Mouse (Mus musculus) small intestine, adult 2 months (tissue): ENCODE measurements around the gene Tns1. TPM values are rescaled to one million over a fixed set of nuclear protein-coding genes. Genes with fewer than 3 reads are reported as not detected.
A peak's percentile ranks its signal among the peaks of the same experiment; 100 is the strongest.

ENCODE experiments used
- H3K27ac ChIP-seq: fragments of 200-500 bp; 2 replicates; pipeline ENCODE4 v1.5.1; 2012; ENCODE audit warnings: low read depth, low read length, control low read depth, inconsistent platforms; ENCODE audit not compliant: insufficient read depth
- H3K27me3 ChIP-seq: fragments of 200-500 bp; 2 replicates; pipeline ENCODE4 v1.6.1; 2012; ENCODE audit warnings: mild to moderate bottlenecking, moderate library complexity, low read length, inconsistent platforms; ENCODE audit not compliant: control insufficient read depth, insufficient read depth
- H3K36me3 ChIP-seq: fragments of 200-500 bp; 2 replicates; pipeline ENCODE4 v1.6.1; 2012; ENCODE audit warnings: mild to moderate bottlenecking, low read length, control low read depth, inconsistent platforms; ENCODE audit not compliant: control insufficient read depth, insufficient read depth
- H3K4me1 ChIP-seq: fragments of 200-500 bp; 2 replicates; pipeline ENCODE4 v1.6.1; 2012; ENCODE audit warnings: low read length, inconsistent platforms, mixed read lengths; ENCODE audit not compliant: control insufficient read depth, insufficient read depth, insufficient read length
- H3K4me3 ChIP-seq: fragments of 200-500 bp; 2 replicates; pipeline ENCODE4 v1.5.1; 2012; ENCODE audit warnings: low read depth, mild to moderate bottlenecking, control low read depth, inconsistent platforms, low read length, moderate library complexity
- CTCF ChIP-seq: fragments of 200-500 bp; IDR thresholded peaks from 2 replicates; pipeline ENCODE4 v1.5.1; 2012; ENCODE audit warnings: low read depth, mild to moderate bottlenecking, control low read depth, inconsistent platforms, low read length, moderate library complexity, mixed read lengths; ENCODE audit not compliant: insufficient replicate concordance, insufficient read length; ENCODE audit errors: extremely low read depth
- POLR2A ChIP-seq: fragments of 200-500 bp; IDR thresholded peaks from 2 replicates; pipeline ENCODE4 v1.6.1; 2012; ENCODE audit warnings: low read depth, mild to moderate bottlenecking, control low read depth, inconsistent platforms, low read length, moderate library complexity
- WGBS: fragments of 180-500 bp; shearing (Covaris S2); methylation state at CpG from one replicate; pipeline ENCODE4 v1.1.7; 2018; 5-methylcytosine and 5-hydroxymethylcytosine counted together
- polyA plus RNA-seq: library from polyadenylated mRNA; depleted of rRNA; stranded (reverse); fragments of >200 nt; gene quantifications from 2 replicates; pipeline ENCODE4 v1.2.3, GENCODE M21; 2012

Gene Tns1
- polyA plus RNA-seq, 1 experiment = 79.6 TPM

- no peak overlapping the region for H3K4me3 ChIP-seq
- no peak overlapping the region for H3K27ac ChIP-seq
- H3K4me1 ChIP-seq = peaks cover 6% of the 10 kb centered on the region; the same call in 1 of the 2 replicates
- no peak for TF ChIP-seq CTCF
- TF ChIP-seq POLR2A = no peak
- no peaks in the 10 kb centered on the region for H3K27me3 ChIP-seq
- H3K36me3 ChIP-seq = no peaks in the 10 kb centered on the region; the same call in 1 of the 2 replicates
- WGBS = 65% methylated on average over 7 of the region's 7 CpGs
Measured at GRCm38 (mm10) chr1:73993901-73994426, 130.3 kb downstream of the Tns1 start.

DNA sequence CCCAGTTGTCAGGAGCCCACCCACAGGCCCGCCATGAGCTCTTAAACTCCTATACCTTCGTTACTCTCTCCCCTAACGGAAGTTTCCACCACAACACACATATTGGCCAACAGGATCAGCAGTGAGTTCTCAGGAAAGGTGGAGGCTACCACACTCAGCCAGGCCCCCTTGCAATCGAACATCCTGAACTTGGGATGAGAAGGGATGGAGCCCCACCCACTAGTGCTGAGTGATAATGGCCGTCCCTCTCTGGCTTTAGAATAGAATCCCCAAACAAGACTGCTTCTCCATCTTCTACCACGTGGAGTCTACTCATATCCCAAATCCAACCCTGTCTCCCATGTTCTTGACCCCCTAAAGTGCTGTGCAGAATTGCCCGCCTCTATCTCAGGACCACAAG lies 131.0 kb downstream of the Tns1 start:
- Histone ChIP-seq H3K27me3 (no peaks in the 10 kb centered on the region), H3K4me3 (no peak overlapping the region), H3K36me3 (no peaks in the 10 kb centered on the region; the same call in 1 of the 2 replicates), H3K4me1 (0 out of 2 replicates have a peak, but pooled peaks cover 3% of the 10 kb centered on the region), H3K27ac (no peak overlapping the region)
- TF ChIP-seq CTCF (no peak), POLR2A (no peak)
- WGBS = 73% methylated on average over 7 of the region's 7 CpGs

DNA sequence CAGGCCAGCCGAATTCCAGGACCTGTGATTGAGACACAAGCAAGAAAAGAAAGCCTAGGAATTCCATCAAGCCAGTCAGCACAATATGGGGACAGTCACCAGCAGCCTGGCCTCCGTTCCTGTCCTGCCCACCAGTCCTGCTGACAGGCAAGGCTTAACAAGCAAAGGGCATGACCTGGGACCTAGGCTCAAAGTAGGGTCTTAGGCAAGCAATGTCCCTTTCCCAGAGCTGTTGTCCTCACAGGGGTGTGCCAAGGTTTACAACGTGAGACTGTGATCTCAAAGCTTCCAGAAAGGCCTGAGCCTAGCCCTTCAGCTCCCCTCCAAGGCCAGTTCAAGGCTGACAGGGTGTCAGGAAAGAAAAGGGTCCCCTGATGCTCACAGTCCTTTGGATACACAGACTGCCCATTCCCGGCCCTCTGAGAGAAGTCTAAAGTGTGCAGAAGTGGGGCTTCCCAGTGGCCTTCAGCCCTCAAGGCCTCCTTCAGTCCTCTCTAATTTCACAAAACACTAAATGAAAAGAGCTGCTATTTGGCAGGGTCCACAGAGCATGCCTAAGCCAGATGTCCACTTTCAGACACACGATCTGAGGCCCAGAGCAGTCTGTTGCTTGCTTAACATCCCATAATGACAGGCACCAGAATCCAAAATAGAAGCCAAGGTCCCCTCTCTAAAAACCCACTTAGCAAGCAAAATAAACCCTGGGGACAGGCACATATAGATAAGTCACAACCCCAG lies 131.9 kb downstream of the Tns1 start:
- Histone ChIP-seq H3K36me3 (no peaks in the 10 kb centered on the region; the same call in 1 of the 2 replicates), H3K4me3 (no peak overlapping the region), H3K4me1 (no peaks in the 10 kb centered on the region), H3K27me3 (no peaks in the 10 kb centered on the region), H3K27ac (no peak overlapping the region)
- WGBS = 60% methylated on average over 5 of the region's 5 CpGs
- TF ChIP-seq POLR2A = no peak
- no peak for TF ChIP-seq CTCF

GRCm38 (mm10) chr1:73991226-73991625 lies 133.0 kb downstream of the Tns1 start:
- Histone ChIP-seq H3K36me3 (no peaks in the 10 kb centered on the region; the same call in 1 of the 2 replicates), H3K4me3 (no peak overlapping the region), H3K4me1 (no peaks in the 10 kb centered on the region), H3K27me3 (no peaks in the 10 kb centered on the region), H3K27ac (no peak overlapping the region)
- TF ChIP-seq POLR2A (no peak), CTCF (no peak)
- 63% methylated on average over 7 of the region's 7 CpGs for WGBS

DNA sequence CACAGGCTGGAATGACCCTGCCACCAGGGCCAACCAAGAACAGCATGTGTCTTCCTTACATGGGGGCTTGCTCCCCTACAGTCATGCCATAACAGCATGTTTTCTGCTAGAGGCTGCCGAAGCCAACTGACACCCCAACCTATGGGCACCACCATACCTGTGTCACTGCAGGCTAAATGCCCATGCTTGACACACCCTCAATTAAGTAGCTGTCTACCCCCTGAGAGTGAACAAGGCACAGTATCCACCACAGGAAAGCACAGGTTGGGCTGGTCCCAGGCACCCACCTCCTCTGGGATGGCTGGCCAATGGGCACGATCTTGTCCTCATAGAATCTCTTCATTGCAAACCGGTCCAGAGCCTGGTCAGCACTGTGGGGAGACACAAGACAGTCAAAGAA lies 134.2 kb downstream of the Tns1 start:
- Histone ChIP-seq H3K27me3 (no peaks in the 10 kb centered on the region), H3K36me3 (no peaks in the 10 kb centered on the region; the same call in 1 of the 2 replicates), H3K27ac (no peak overlapping the region), H3K4me1 (no peaks in the 10 kb centered on the region), H3K4me3 (no peak overlapping the region)
- TF ChIP-seq POLR2A (no peak), CTCF (no peak)
- WGBS = 87% methylated on average over 3 of the region's 3 CpGs

- Histone ChIP-seq H3K36me3 (no peaks in the 10 kb centered on the region; the same call in 1 of the 2 replicates), H3K27ac (peak overlapping the region; percentile 23; the same call in 1 of the 2 replicates), H3K4me1 (no peaks in the 10 kb centered on the region), H3K27me3 (no peaks in the 10 kb centered on the region), H3K4me3 (no peak overlapping the region)
- TF ChIP-seq POLR2A = no peak
- TF ChIP-seq CTCF = no peak
- WGBS = 31% methylated on average over 9 of the region's 9 CpGs
Measured at GRCm38 (mm10) chr1:73987705-73988201, 136.5 kb downstream of the Tns1 start.

GRCm38 (mm10) chr1:73986268-73987045 lies 137.8 kb downstream of the Tns1 start:
- TF ChIP-seq CTCF (peak; percentile 26; the same call in 1 of the 2 replicates), POLR2A (no peak)
- Histone ChIP-seq H3K4me3 (no peak overlapping the region), H3K36me3 (no peaks in the 10 kb centered on the region; the same call in 1 of the 2 replicates), H3K4me1 (no peaks in the 10 kb centered on the region), H3K27me3 (no peaks in the 10 kb centered on the region), H3K27ac (no peak overlapping the region)
- WGBS = 40% methylated on average over 6 of the region's 6 CpGs
